Mouse (Mus musculus) limb, embryonic 13.5 days (tissue): ENCODE data around the gene Rabl6. TPM values are rescaled to one million over a fixed set of nuclear protein-coding genes. Genes with fewer than 3 reads are reported as not detected.

Source experiments
- ATAC-seq: fragments of 200-750 bp; cut with Nextera tagmentation; 2 replicates; pipeline ENCODE4 v1.8.0; 2017; ENCODE audit warnings: low read depth, moderate number of reproducible peaks, moderate TSS enrichment; ENCODE audit not compliant: low FRiP score
- H3K27ac ChIP-seq: fragments of 300-500 bp; sonication (generic); 2 replicates; pipeline ENCODE4 v1.5.1; 2015; ENCODE audit warnings: inconsistent platforms, mild to moderate bottlenecking, moderate library complexity
- H3K27me3 ChIP-seq: fragments of 300-500 bp; sonication (generic); 2 replicates; pipeline ENCODE4 v1.6.1; 2015; ENCODE audit warnings: mild to moderate bottlenecking, inconsistent platforms
- H3K36me3 ChIP-seq: fragments of 300-500 bp; sonication (generic); 2 replicates; pipeline ENCODE4 v1.6.1; 2015; ENCODE audit warnings: inconsistent platforms, mild to moderate bottlenecking, moderate library complexity
- H3K4me1 ChIP-seq: fragments of 300-500 bp; sonication (generic); 2 replicates; pipeline ENCODE4 v1.6.1; 2015; ENCODE audit warnings: inconsistent platforms
- H3K4me2 ChIP-seq: fragments of 300-500 bp; sonication (generic); replicated peaks from 2 replicates; pipeline ENCODE4 v1.6.1; 2015; ENCODE audit warnings: inconsistent platforms, mild to moderate bottlenecking, moderate library complexity
- H3K4me3 ChIP-seq: fragments of 300-500 bp; sonication (generic); 2 replicates; pipeline ENCODE4 v1.5.1; 2015; ENCODE audit warnings: moderate library complexity, mild to moderate bottlenecking, inconsistent platforms
- H3K9ac ChIP-seq: fragments of 300-500 bp; sonication (generic); 2 replicates; pipeline ENCODE4 v1.6.1; 2015; ENCODE audit warnings: mild to moderate bottlenecking, inconsistent platforms
- H3K9me3 ChIP-seq: fragments of 300-500 bp; sonication (generic); 2 replicates; pipeline ENCODE4 v1.6.1; 2016; ENCODE audit warnings: inconsistent platforms
- WGBS: fragments of 180-500 bp; shearing (Covaris S2); methylation state at CpG from one replicate; pipeline ENCODE4 v1.1.7; 2015; 5-methylcytosine and 5-hydroxymethylcytosine counted together
- polyA plus RNA-seq: library from polyadenylated mRNA; unstranded; fragments of >200 nt; fragmentation: Nextera tagmentation; extraction: Ambion mirVana; gene quantifications from 2 replicates; pipeline ENCODE4 v1.2.1, GENCODE M21; 2015

The Rabl6 gene
- polyA plus RNA-seq, 1 experiment from 2014 or later = 76.9 TPM

- no peaks in the 10 kb centered on the region for H3K9me3 ChIP-seq
- peaks cover 9% of the 10 kb centered on the region for H3K4me1 ChIP-seq
- ATAC-seq = peak; percentile 94
- H3K9ac ChIP-seq = peak within 1 kb of the TSS; percentile 70
- H3K27me3 ChIP-seq = peaks cover 26% of the 10 kb centered on the region
- WGBS = 5% methylated on average over 34 of the region's 34 CpGs
- no peaks in the 10 kb centered on the region for H3K36me3 ChIP-seq
- H3K4me3 ChIP-seq = peak within 1 kb of the TSS; percentile 58
- peak within 1 kb of the TSS; percentile 82 for H3K4me2 ChIP-seq
- peak within 1 kb of the TSS; percentile 58 for H3K27ac ChIP-seq
These were observed 13.2 kb upstream of the Rabl6 start, which contains the start of gene Tmem141 for GRCm38 (mm10) chr2:25621229-25622200. TSS of gene Tmem141 (minus strand) at chr2:25622005.

- ATAC-seq = no peak
- Histone ChIP-seq H3K9ac (peak overlapping the region; percentile 70; the same call in 1 of the 2 replicates), H3K9me3 (no peaks in the 10 kb centered on the region), H3K4me3 (peak overlapping the region; percentile 58; the same call in 1 of the 2 replicates), H3K4me1 (peaks cover 16% of the 10 kb centered on the region), H3K4me2 (peak overlapping the region; percentile 82), H3K36me3 (no peaks in the 10 kb centered on the region), H3K27me3 (peaks cover 33% of the 10 kb centered on the region), H3K27ac (no peak overlapping the region)
- 80% methylated on average over 4 of the region's 4 CpGs for WGBS
These were observed 12.5 kb upstream of the Rabl6 start for GRCm38 (mm10) chr2:25620852-25621228.

- H3K4me3 ChIP-seq = no peak overlapping the region
- no peaks in the 10 kb centered on the region for H3K9me3 ChIP-seq
- ATAC-seq = no peak
- WGBS = 80% methylated on average over 6 of the region's 6 CpGs
- H3K36me3 ChIP-seq = no peaks in the 10 kb centered on the region
- H3K4me2 ChIP-seq = no peak overlapping the region
- H3K9ac ChIP-seq = no peak overlapping the region
- H3K27ac ChIP-seq = no peak overlapping the region
- peaks cover 37% of the 10 kb centered on the region for H3K27me3 ChIP-seq
- peaks cover 17% of the 10 kb centered on the region for H3K4me1 ChIP-seq
These were observed 12.1 kb upstream of the Rabl6 start for GRCm38 (mm10) chr2:25620386-25620785.

- peak within 1 kb of the TSS; percentile 49 for H3K4me2 ChIP-seq
- peaks cover 64% of the 10 kb centered on the region for H3K27me3 ChIP-seq
- no peak within 1 kb of the TSS for H3K27ac ChIP-seq
- WGBS = 85% methylated on average over 3 of the region's 3 CpGs
- H3K9ac ChIP-seq = peak within 1 kb of the TSS; percentile 51; the same call in 1 of the 2 replicates
- H3K9me3 ChIP-seq = no peaks in the 10 kb centered on the region
- no peak for ATAC-seq
- H3K4me3 ChIP-seq = peak within 1 kb of the TSS; percentile 24
- no peaks in the 10 kb centered on the region for H3K36me3 ChIP-seq
- H3K4me1 ChIP-seq = peaks cover 17% of the 10 kb centered on the region
These were observed 9.3 kb upstream of the Rabl6 start, which contains the start of gene Ccdc183 for GRCm38 (mm10) chr2:25617578-25617977. TSS of gene Ccdc183 (minus strand) at chr2:25617678.

- peak overlapping the region; percentile 51 for H3K9ac ChIP-seq
- H3K9me3 ChIP-seq = no peaks in the 10 kb centered on the region
- peaks cover 16% of the 10 kb centered on the region for H3K4me1 ChIP-seq
- no peak for ATAC-seq
- H3K4me2 ChIP-seq = peak overlapping the region; percentile 49
- H3K36me3 ChIP-seq = no peaks in the 10 kb centered on the region
- H3K27ac ChIP-seq = no peak overlapping the region
- 23% methylated on average over 21 of the region's 22 CpGs for WGBS
- H3K4me3 ChIP-seq = peak overlapping the region; percentile 24
- peaks cover 70% of the 10 kb centered on the region for H3K27me3 ChIP-seq
These were observed 8.1 kb upstream of the Rabl6 start for GRCm38 (mm10) chr2:25616398-25616797.

GRCm38 (mm10) chr2:25608671-25609070 lies 350 bp upstream of the Rabl6 start:
- peak overlapping the region; percentile 99 for H3K9ac ChIP-seq
- H3K27me3 ChIP-seq = peaks cover 15% of the 10 kb centered on the region
- WGBS = 60% methylated on average over 10 of the region's 10 CpGs
- H3K4me2 ChIP-seq = peak overlapping the region; percentile 74
- peak overlapping the region; percentile 79 for H3K4me3 ChIP-seq
- H3K36me3 ChIP-seq = peaks cover 17% of the 10 kb centered on the region
- ATAC-seq = no peak; the same call in 1 of the 2 replicates
- H3K9me3 ChIP-seq = no peaks in the 10 kb centered on the region
- peaks cover 20% of the 10 kb centered on the region for H3K4me1 ChIP-seq
- H3K27ac ChIP-seq = peak overlapping the region; percentile 96; the same call in 1 of the 2 replicates

- no peaks in the 10 kb centered on the region for H3K9me3 ChIP-seq
- peaks cover 16% of the 10 kb centered on the region for H3K4me1 ChIP-seq
- H3K27me3 ChIP-seq = no peaks in the 10 kb centered on the region
- peaks cover 78% of the 10 kb centered on the region for H3K36me3 ChIP-seq
- 95% methylated on average over 5 of the region's 5 CpGs for WGBS
- no peak overlapping the region for H3K4me2 ChIP-seq
- H3K4me3 ChIP-seq = no peak overlapping the region
- no peak overlapping the region for H3K9ac ChIP-seq
- no peak overlapping the region for H3K27ac ChIP-seq
- ATAC-seq = no peak
These were observed 5.8 kb downstream of the Rabl6 start for GRCm38 (mm10) chr2:25602526-25602925.

GRCm38 (mm10) chr2:25600037-25600436 lies 8.3 kb downstream of the Rabl6 start:
- H3K4me1 ChIP-seq = no peaks in the 10 kb centered on the region

GRCm38 (mm10) chr2:25598749-25599148 lies 9.6 kb downstream of the Rabl6 start:
- no peak overlapping the region for H3K4me3 ChIP-seq
- 93% methylated on average over 1 of the region's 1 CpGs for WGBS

More at GRCm38 (mm10) chr2:25600037-25600436, 8.3 kb downstream of the Rabl6 start:
- WGBS = 85% methylated on average over 2 of the region's 2 CpGs
- H3K4me3 ChIP-seq = no peak overlapping the region
- no peak overlapping the region for H3K27ac ChIP-seq
- H3K4me2 ChIP-seq = no peak overlapping the region
- peaks cover 96% of the 10 kb centered on the region for H3K36me3 ChIP-seq
- no peaks in the 10 kb centered on the region for H3K27me3 ChIP-seq
- H3K9me3 ChIP-seq = no peaks in the 10 kb centered on the region
- ATAC-seq = no peak
- H3K9ac ChIP-seq = no peak overlapping the region

GRCm38 (mm10) chr2:25596765-25597510 lies 11.4 kb downstream of the Rabl6 start:
- Histone ChIP-seq H3K9ac (no peak overlapping the region), H3K27ac (no peak overlapping the region), H3K36me3 (peaks cover 95% of the 10 kb centered on the region), H3K9me3 (no peaks in the 10 kb centered on the region), H3K4me2 (no peak overlapping the region), H3K27me3 (no peaks in the 10 kb centered on the region), H3K4me3 (no peak overlapping the region), H3K4me1 (no peaks in the 10 kb centered on the region)
- 92% methylated on average over 5 of the region's 5 CpGs for WGBS
- ATAC-seq = peak; percentile 40; the same call in 1 of the 2 replicates

More at GRCm38 (mm10) chr2:25598749-25599148, 9.6 kb downstream of the Rabl6 start:
- ATAC-seq = no peak
- Histone ChIP-seq H3K9me3 (no peaks in the 10 kb centered on the region), H3K36me3 (peaks cover 95% of the 10 kb centered on the region), H3K9ac (no peak overlapping the region), H3K27me3 (no peaks in the 10 kb centered on the region), H3K4me2 (no peak overlapping the region), H3K4me1 (no peaks in the 10 kb centered on the region), H3K27ac (no peak overlapping the region)

- WGBS = 89% methylated on average over 2 of the region's 2 CpGs
- Histone ChIP-seq H3K36me3 (peaks cover 92% of the 10 kb centered on the region), H3K27me3 (no peaks in the 10 kb centered on the region), H3K27ac (no peak overlapping the region), H3K4me1 (no peaks in the 10 kb centered on the region), H3K4me2 (no peak overlapping the region), H3K9ac (no peak overlapping the region), H3K9me3 (no peaks in the 10 kb centered on the region), H3K4me3 (no peak overlapping the region)
- no peak for ATAC-seq
These were observed 16.5 kb downstream of the Rabl6 start for GRCm38 (mm10) chr2:25591863-25592262.
